Mouse (Mus musculus): ENCODE results near the gene Dhdh.

GRCm38 (mm10) chr7:45494548-45494947 lies 5.9 kb upstream of the Dhdh start:
- TF ChIP-seq GATA1 (IDR thresholded peaks at IDR 0.05; ENCODE audit: low read length) (no peak), TAL1 (IDR thresholded peaks at IDR 0.05; ENCODE audit: low read length) (no peak)
